Mouse (Mus musculus): Measurements from ENCODE around the gene Gm21983. TPM values are rescaled to one million over a fixed set of nuclear protein-coding genes. Genes with fewer than 3 reads are reported as not detected.
A peak's percentile ranks its signal among the peaks of the same experiment; 100 is the strongest.

Gene Gm21983
- total and polyA plus RNA-seq, 2 experiments from 2014 or later: not detected

GRCm38 (mm10) chr7:27224877-27225575, 44.1 kb upstream of the Gm21983 start:
- Histone ChIP-seq H3K4me2 (ENCODE audit: low read depth, low read length) (no peak overlapping the region), H3K4me1 (ENCODE audit: control insufficient read depth, insufficient read depth) (peaks cover 16% of the 10 kb centered on the region)
- WGBS: 79% methylated on average over 11 of the region's 11 CpGs

GRCm38 (mm10) chr7:27222538-27222937, 41.7 kb upstream of the Gm21983 start:
- peaks cover 13% of the 10 kb centered on the region for H3K4me1 ChIP-seq (ENCODE audit: control insufficient read depth, insufficient read depth)
- no peak for TF ChIP-seq EP300 (IDR thresholded peaks at IDR 0.05; ENCODE audit: low read depth)
- no peak for TF ChIP-seq CTCF (IDR thresholded peaks at IDR 0.05; ENCODE audit: low read depth)
- H3K27me3 ChIP-seq (ENCODE audit: control insufficient read depth, insufficient read depth, low read length): no peaks in the 10 kb centered on the region
- peaks cover 14% of the 10 kb centered on the region for H3K36me3 ChIP-seq (replicated peaks; ENCODE audit: control insufficient read depth, insufficient read depth, low read length)
- H3K4me2 ChIP-seq (ENCODE audit: low read depth, low read length): no peak overlapping the region
- no peaks in the 10 kb centered on the region for H3K9me3 ChIP-seq (replicated peaks; ENCODE audit: control insufficient read depth, low read length)
- no peak for DNase-seq (ENCODE audit: low spot score)
- H3K4me3 ChIP-seq (ENCODE audit: low read depth, low read length): no peak overlapping the region
- WGBS: 68% methylated on average over 1 of the region's 1 CpGs
- H3K9ac ChIP-seq (replicated peaks; ENCODE audit: low read depth, low read length): no peak overlapping the region
- no peak for ATAC-seq (ENCODE audit: insufficient read depth, low read depth)
- no peak overlapping the region for H3K27ac ChIP-seq (ENCODE audit: low read depth)

More at GRCm38 (mm10) chr7:27224877-27225575, 44.1 kb upstream of the Gm21983 start:
- H3K36me3 ChIP-seq (replicated peaks; ENCODE audit: control insufficient read depth, insufficient read depth, low read length): 0 out of 2 replicates have a peak, but pooled peaks cover 1% of the 10 kb centered on the region
- no peaks in the 10 kb centered on the region for H3K27me3 ChIP-seq (ENCODE audit: control insufficient read depth, insufficient read depth, low read length)
- H3K4me3 ChIP-seq (ENCODE audit: low read depth, low read length): no peak overlapping the region
- DNase-seq (ENCODE audit: low spot score) (no peak), ATAC-seq (ENCODE audit: insufficient read depth, low read depth) (no peak)
- no peaks in the 10 kb centered on the region for H3K9me3 ChIP-seq (replicated peaks; ENCODE audit: control insufficient read depth, low read length)
- peak overlapping the region; percentile 30; the same call in 1 of the 2 replicates for H3K9ac ChIP-seq (replicated peaks; ENCODE audit: low read depth, low read length)
- TF ChIP-seq CTCF (IDR thresholded peaks at IDR 0.05; ENCODE audit: low read depth) (no peak), EP300 (IDR thresholded peaks at IDR 0.05; ENCODE audit: low read depth) (no peak)
- no peak overlapping the region for H3K27ac ChIP-seq (ENCODE audit: low read depth)

GRCm38 (mm10) chr7:27221939-27222338, 41.1 kb upstream of the Gm21983 start:
- no peak overlapping the region for H3K27ac ChIP-seq (ENCODE audit: low read depth)
- ATAC-seq (ENCODE audit: insufficient read depth, low read depth): no peak
- WGBS: 58% methylated on average over 6 of the region's 6 CpGs

DNA sequence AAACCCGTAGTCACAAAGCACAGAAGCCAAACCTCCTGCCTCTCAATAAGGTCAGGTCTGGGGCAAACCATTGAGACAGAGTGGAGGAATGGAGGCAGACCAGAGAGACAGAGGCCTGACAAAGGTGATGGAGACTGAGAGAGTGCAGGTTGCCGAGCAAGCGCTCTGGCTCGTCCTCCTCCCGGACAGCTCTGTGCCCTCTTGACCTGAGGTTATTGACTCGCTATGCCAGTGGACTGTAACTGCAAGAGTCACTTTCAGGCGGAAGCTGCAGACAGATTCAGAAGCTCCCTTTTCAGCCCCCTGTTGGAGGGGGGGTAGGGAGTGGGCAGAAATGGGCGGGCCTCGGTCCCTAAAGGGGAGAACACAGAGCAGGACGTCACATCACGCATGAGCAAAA, 39.1 kb upstream of the Gm21983 start:
- no peak overlapping the region for H3K4me3 ChIP-seq (ENCODE audit: low read depth, low read length)
- H3K36me3 ChIP-seq (replicated peaks; ENCODE audit: control insufficient read depth, insufficient read depth, low read length): peaks cover 36% of the 10 kb centered on the region
- no peaks in the 10 kb centered on the region for H3K27me3 ChIP-seq (ENCODE audit: control insufficient read depth, insufficient read depth, low read length)
- H3K9me3 ChIP-seq (replicated peaks; ENCODE audit: control insufficient read depth, low read length): no peaks in the 10 kb centered on the region
- no peak overlapping the region for H3K4me2 ChIP-seq (ENCODE audit: low read depth, low read length)
- no peak for DNase-seq (ENCODE audit: low spot score)
- TF ChIP-seq EP300 (IDR thresholded peaks at IDR 0.05; ENCODE audit: low read depth) (no peak), CTCF (IDR thresholded peaks at IDR 0.05; ENCODE audit: low read depth) (no peak)
- H3K4me1 ChIP-seq (ENCODE audit: control insufficient read depth, insufficient read depth): no peaks in the 10 kb centered on the region
- no peak overlapping the region for H3K9ac ChIP-seq (replicated peaks; ENCODE audit: low read depth, low read length)
- H3K27ac ChIP-seq (ENCODE audit: low read depth): no peak overlapping the region
- no peak for ATAC-seq (ENCODE audit: insufficient read depth, low read depth)
- 89% methylated on average over 11 of the region's 11 CpGs for WGBS

More at GRCm38 (mm10) chr7:27221939-27222338, 41.1 kb upstream of the Gm21983 start:
- Histone ChIP-seq H3K36me3 (replicated peaks; ENCODE audit: control insufficient read depth, insufficient read depth, low read length) (peaks cover 19% of the 10 kb centered on the region), H3K4me1 (ENCODE audit: control insufficient read depth, insufficient read depth) (peaks cover 7% of the 10 kb centered on the region), H3K4me2 (ENCODE audit: low read depth, low read length) (no peak overlapping the region), H3K4me3 (ENCODE audit: low read depth, low read length) (no peak overlapping the region), H3K9me3 (replicated peaks; ENCODE audit: control insufficient read depth, low read length) (no peaks in the 10 kb centered on the region), H3K9ac (replicated peaks; ENCODE audit: low read depth, low read length) (no peak overlapping the region), H3K27me3 (ENCODE audit: control insufficient read depth, insufficient read depth, low read length) (no peaks in the 10 kb centered on the region)
- no peak for DNase-seq (ENCODE audit: low spot score)
- TF ChIP-seq CTCF (IDR thresholded peaks at IDR 0.05; ENCODE audit: low read depth): no peak
- TF ChIP-seq EP300 (IDR thresholded peaks at IDR 0.05; ENCODE audit: low read depth): no peak

- TF ChIP-seq EP300 (IDR thresholded peaks at IDR 0.05; ENCODE audit: low read depth): no peak
- no peak for TF ChIP-seq CTCF (IDR thresholded peaks at IDR 0.05; ENCODE audit: low read depth)
- no peak for DNase-seq (ENCODE audit: low spot score)
- Histone ChIP-seq H3K27me3 (ENCODE audit: control insufficient read depth, insufficient read depth, low read length) (no peaks in the 10 kb centered on the region), H3K27ac (ENCODE audit: low read depth) (no peak overlapping the region), H3K36me3 (replicated peaks; ENCODE audit: control insufficient read depth, insufficient read depth, low read length) (peaks cover 45% of the 10 kb centered on the region), H3K4me1 (ENCODE audit: control insufficient read depth, insufficient read depth) (no peaks in the 10 kb centered on the region), H3K4me2 (ENCODE audit: low read depth, low read length) (no peak overlapping the region), H3K9me3 (replicated peaks; ENCODE audit: control insufficient read depth, low read length) (no peaks in the 10 kb centered on the region), H3K9ac (replicated peaks; ENCODE audit: low read depth, low read length) (no peak overlapping the region), H3K4me3 (ENCODE audit: low read depth, low read length) (no peak overlapping the region)
- 80% methylated on average over 7 of the region's 7 CpGs for WGBS
- ATAC-seq (ENCODE audit: insufficient read depth, low read depth): no peak
These were observed 37.7 kb upstream of the Gm21983 start for GRCm38 (mm10) chr7:27218586-27218985.

- H3K9me3 ChIP-seq (replicated peaks; ENCODE audit: control insufficient read depth, low read length): no peaks in the 10 kb centered on the region
- DNase-seq (ENCODE audit: low spot score) (no peak), ATAC-seq (ENCODE audit: insufficient read depth, low read depth) (no peak)
- no peaks in the 10 kb centered on the region for H3K4me1 ChIP-seq (ENCODE audit: control insufficient read depth, insufficient read depth)
- peaks cover 72% of the 10 kb centered on the region for H3K36me3 ChIP-seq (replicated peaks; ENCODE audit: control insufficient read depth, insufficient read depth, low read length)
- H3K4me2 ChIP-seq (ENCODE audit: low read depth, low read length): no peak overlapping the region
- H3K4me3 ChIP-seq (ENCODE audit: low read depth, low read length): no peak overlapping the region
- H3K9ac ChIP-seq (replicated peaks; ENCODE audit: low read depth, low read length): no peak overlapping the region
- WGBS: 72% methylated on average over 2 of the region's 2 CpGs
- no peaks in the 10 kb centered on the region for H3K27me3 ChIP-seq (ENCODE audit: control insufficient read depth, insufficient read depth, low read length)
- no peak for TF ChIP-seq EP300 (IDR thresholded peaks at IDR 0.05; ENCODE audit: low read depth)
- TF ChIP-seq CTCF (IDR thresholded peaks at IDR 0.05; ENCODE audit: low read depth): no peak
- no peak overlapping the region for H3K27ac ChIP-seq (ENCODE audit: low read depth)
These were observed 31.7 kb upstream of the Gm21983 start for GRCm38 (mm10) chr7:27212626-27213025.

All from heart, postnatal 0 days (tissue).